27 mouse cellular contexts compared by ENCODE assay signal in the genomic region with DNA sequence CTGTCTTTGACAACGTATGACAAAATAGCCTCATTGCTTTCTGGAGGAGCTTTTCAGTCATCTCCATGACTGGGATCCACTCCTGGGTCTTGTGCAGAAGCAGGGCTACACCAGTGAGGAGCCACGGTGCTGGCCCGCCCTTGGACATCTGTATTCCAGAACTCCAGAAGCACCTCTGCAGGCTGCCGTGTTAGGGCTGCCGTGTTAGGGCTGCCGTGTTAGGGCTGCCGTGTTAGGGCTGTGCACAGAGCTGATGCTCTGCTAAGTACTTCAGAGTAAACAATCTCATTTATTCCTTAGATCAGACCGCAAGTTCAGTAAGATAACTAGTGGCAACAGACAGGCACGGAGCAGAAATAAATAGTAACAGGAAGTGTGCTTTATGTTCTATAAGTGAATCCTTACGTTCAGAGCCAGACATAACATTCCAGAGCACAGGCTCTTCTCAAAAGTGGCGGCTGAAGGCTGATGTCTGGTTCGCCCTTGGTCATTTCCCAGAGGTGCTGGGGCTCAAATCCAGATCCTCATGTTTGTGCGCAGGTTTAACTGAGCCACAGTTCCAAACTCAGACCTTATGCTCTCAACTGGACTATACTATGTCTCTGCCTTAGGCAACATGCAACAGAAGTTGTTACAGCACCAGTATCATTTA. TPM values are rescaled to one million over a fixed set of nuclear protein-coding genes. Genes with fewer than 3 reads are reported as not detected.
DNase-seq lines count a peak whose midpoint lies in the region; ATAC-seq and TF ChIP-seq lines count a peak whose summit lies in the region.
"Had no signal": no experiment of that assay in that cellular context is flagged by ENCODE, and none has a peak within 500 bp of the region (broad histone marks: within the 10 kb centered on the region; RNA-seq: fewer than 3 reads in every experiment).

No protein-coding gene starts in this region.

- 47% methylated on average over 13 of the region's 13 CpGs for whole genome bisulfite sequencing in heart, embryonic 12.5 days
- 43% methylated on average over 13 of the region's 13 CpGs for WGBS in intestine, embryonic 14.5 days
- 60% methylated on average over 13 of the region's 13 CpGs for WGBS in intestine, postnatal 0 days
- 74% methylated on average over 13 of the region's 13 CpGs for WGBS in embryonic facial prominence, embryonic 10.5 days
- WGBS in intestine, embryonic 16.5 days = 60% methylated on average over 13 of the region's 13 CpGs
- 92% methylated on average over 13 of the region's 13 CpGs for WGBS in neural tube, embryonic 15.5 days

- H3K4me3 ChIP-seq in heart, embryonic 12.5 days = no peak overlapping the region
- H3K4me3 ChIP-seq in intestine, embryonic 14.5 days (ENCODE audit: low read depth, low read length) = no peak overlapping the region
- H3K4me3 ChIP-seq in intestine, postnatal 0 days (ENCODE audit: low read depth, low read length) = no peak overlapping the region
- no peak overlapping the region for H3K4me3 ChIP-seq in embryonic facial prominence, embryonic 10.5 days
- H3K4me3 ChIP-seq in intestine, embryonic 16.5 days (ENCODE audit: low read length) = no peak overlapping the region
- H3K4me3 ChIP-seq in neural tube, embryonic 15.5 days (replicated peaks) = no peak overlapping the region
- H3K4me3 ChIP-seq: forebrain, embryonic 15.5 days; hindbrain, embryonic 15.5 days; kidney, embryonic 15.5 days; limb, embryonic 15.5 days; midbrain, embryonic 15.5 days; myocyte; stomach, embryonic 15.5 days had no signal

- ATAC-seq in heart, embryonic 12.5 days (ENCODE audit: insufficient number of reproducible peaks, low FRiP score) = no peak
- no peak for ATAC-seq in intestine, embryonic 14.5 days (replicated peaks; ENCODE audit: low FRiP score, low TSS enrichment, low read depth)
- ATAC-seq in intestine, postnatal 0 days = no peak
- 0 out of 2 replicates have a peak, but pooled peaks have one; percentile 36 for ATAC-seq in intestine, embryonic 16.5 days
- ATAC-seq in neural tube, embryonic 15.5 days (ENCODE audit: low FRiP score) = no peak
- ATAC-seq: forebrain, embryonic 15.5 days; midbrain, embryonic 15.5 days; Patski had no signal

- H3K4me1 ChIP-seq in heart, embryonic 12.5 days (replicated peaks) = peaks cover 15% of the 10 kb centered on the region
- H3K4me1 ChIP-seq in intestine, embryonic 14.5 days (replicated peaks; ENCODE audit: control insufficient read depth, insufficient read depth, low read length) = peaks cover 15% of the 10 kb centered on the region
- no peaks in the 10 kb centered on the region for H3K4me1 ChIP-seq in intestine, postnatal 0 days (replicated peaks; ENCODE audit: control insufficient read depth, insufficient read depth, low read length)
- H3K4me1 ChIP-seq in embryonic facial prominence, embryonic 10.5 days = peaks cover 22% of the 10 kb centered on the region
- peaks cover 11% of the 10 kb centered on the region for H3K4me1 ChIP-seq in intestine, embryonic 16.5 days (ENCODE audit: control insufficient read depth, insufficient read depth, low read length)
- no peaks in the 10 kb centered on the region for H3K4me1 ChIP-seq in neural tube, embryonic 15.5 days
- H3K4me1 ChIP-seq: forebrain, embryonic 15.5 days; hindbrain, embryonic 15.5 days; kidney, embryonic 15.5 days; midbrain, embryonic 15.5 days had no signal

- no peak for TF ChIP-seq CTCF in intestine, postnatal 0 days (IDR thresholded peaks at IDR 0.05; ENCODE audit: low read depth)

- H3K9me3 ChIP-seq in heart, embryonic 12.5 days (replicated peaks) = no peaks in the 10 kb centered on the region
- no peaks in the 10 kb centered on the region for H3K9me3 ChIP-seq in intestine, embryonic 14.5 days (ENCODE audit: control insufficient read depth, low read length)
- H3K9me3 ChIP-seq in intestine, postnatal 0 days (ENCODE audit: control insufficient read depth) = no peaks in the 10 kb centered on the region
- H3K9me3 ChIP-seq in embryonic facial prominence, embryonic 10.5 days = no peaks in the 10 kb centered on the region
- H3K9me3 ChIP-seq in intestine, embryonic 16.5 days (ENCODE audit: control insufficient read depth, low read length) = no peaks in the 10 kb centered on the region
- no peaks in the 10 kb centered on the region for H3K9me3 ChIP-seq in neural tube, embryonic 15.5 days (replicated peaks)
- H3K9me3 ChIP-seq: forebrain, embryonic 15.5 days; G1E; hindbrain, embryonic 15.5 days; kidney, embryonic 15.5 days; limb, embryonic 15.5 days; midbrain, embryonic 15.5 days; stomach, embryonic 15.5 days had no signal

- 0 out of 2 replicates have a peak overlapping the region, but pooled peaks have one; percentile 0 for H3K4me2 ChIP-seq in heart, embryonic 12.5 days
- H3K4me2 ChIP-seq in intestine, embryonic 14.5 days (ENCODE audit: low read length) = no peak overlapping the region
- H3K4me2 ChIP-seq in intestine, postnatal 0 days (replicated peaks; ENCODE audit: low read depth) = no peak overlapping the region
- no peak overlapping the region for H3K4me2 ChIP-seq in intestine, embryonic 16.5 days (ENCODE audit: low read depth, low read length)
- H3K4me2 ChIP-seq in neural tube, embryonic 15.5 days = no peak overlapping the region
- H3K4me2 ChIP-seq: forebrain, embryonic 15.5 days; hindbrain, embryonic 15.5 days; kidney, embryonic 15.5 days; limb, embryonic 15.5 days; midbrain, embryonic 15.5 days; stomach, embryonic 15.5 days had no signal

- no peak overlapping the region for H3K9ac ChIP-seq in heart, embryonic 12.5 days
- no peak overlapping the region for H3K9ac ChIP-seq in intestine, embryonic 14.5 days (ENCODE audit: low read length)
- no peak overlapping the region for H3K9ac ChIP-seq in intestine, postnatal 0 days (ENCODE audit: low read depth, low read length)
- H3K9ac ChIP-seq in intestine, embryonic 16.5 days (ENCODE audit: low read depth, low read length) = no peak overlapping the region
- no peak overlapping the region for H3K9ac ChIP-seq in neural tube, embryonic 15.5 days (replicated peaks)
- H3K9ac ChIP-seq: forebrain, embryonic 15.5 days; hindbrain, embryonic 15.5 days; kidney, embryonic 15.5 days; limb, embryonic 15.5 days; liver, embryonic 14.5 days; midbrain, embryonic 15.5 days; stomach, embryonic 15.5 days had no signal

- peaks cover 40% of the 10 kb centered on the region for H3K36me3 ChIP-seq in heart, embryonic 12.5 days
- H3K36me3 ChIP-seq in intestine, embryonic 14.5 days (ENCODE audit: control insufficient read depth, insufficient read depth, low read length) = peaks cover 29% of the 10 kb centered on the region
- H3K36me3 ChIP-seq in intestine, postnatal 0 days (ENCODE audit: control insufficient read depth, insufficient read depth) = peaks cover 32% of the 10 kb centered on the region
- H3K36me3 ChIP-seq in embryonic facial prominence, embryonic 10.5 days (replicated peaks) = peaks cover 73% of the 10 kb centered on the region
- 0 out of 2 replicates have a peak, but pooled peaks cover 3% of the 10 kb centered on the region for H3K36me3 ChIP-seq in intestine, embryonic 16.5 days (ENCODE audit: control insufficient read depth, insufficient read depth, low read length)
- peaks cover 59% of the 10 kb centered on the region for H3K36me3 ChIP-seq in neural tube, embryonic 15.5 days
- H3K36me3 ChIP-seq: stomach, embryonic 15.5 days had no signal

- intact Hi-C loops in heart, postnatal 25 days (cut with DNase I) = no loop called here

- DNase-seq in heart, postnatal 25 days (ENCODE audit: low spot score) = no peak
- no peak for DNase-seq in intestine, embryonic 14.5 days (ENCODE audit: low spot score)
- DNase-seq in embryonic facial prominence, embryonic 10.5 days (ENCODE audit: low spot score) = no peak
- DNase-seq: B cell, adult 2 months; cerebellum, adult 11 months; cerebellum, adult 9-11 months; gastrocnemius, postnatal 14 days; kidney, adult 11 months; kidney, postnatal 36 days; layer of hippocampus, postnatal 36 days; lung, postnatal 36 days; thymus, postnatal 36 days had no signal

- H3K27me3 ChIP-seq in heart, embryonic 12.5 days (replicated peaks) = no peaks in the 10 kb centered on the region
- no peaks in the 10 kb centered on the region for H3K27me3 ChIP-seq in intestine, embryonic 14.5 days (replicated peaks; ENCODE audit: control insufficient read depth, insufficient read depth, low read length)
- no peaks in the 10 kb centered on the region for H3K27me3 ChIP-seq in intestine, postnatal 0 days (replicated peaks; ENCODE audit: control insufficient read depth, insufficient read depth, low read length)
- no peaks in the 10 kb centered on the region for H3K27me3 ChIP-seq in embryonic facial prominence, embryonic 10.5 days (replicated peaks; ENCODE audit: low read depth, poor library complexity, severe bottlenecking)
- H3K27me3 ChIP-seq in intestine, embryonic 16.5 days (replicated peaks; ENCODE audit: control insufficient read depth, insufficient read depth, low read length) = no peaks in the 10 kb centered on the region
- no peaks in the 10 kb centered on the region for H3K27me3 ChIP-seq in neural tube, embryonic 15.5 days (replicated peaks)
- H3K27me3 ChIP-seq: CH12.LX; forebrain, embryonic 15.5 days; hindbrain, embryonic 15.5 days; kidney, embryonic 15.5 days; limb, embryonic 15.5 days; midbrain, embryonic 15.5 days; Patski; stomach, embryonic 15.5 days had no signal

- peak overlapping the region; percentile 39 for H3K27ac ChIP-seq in heart, embryonic 12.5 days (ENCODE audit: poor library complexity, severe bottlenecking)
- peak overlapping the region; percentile 51 for H3K27ac ChIP-seq in intestine, embryonic 14.5 days (ENCODE audit: low read depth)
- no peak overlapping the region for H3K27ac ChIP-seq in intestine, postnatal 0 days (ENCODE audit: low read depth, low read length)
- peak overlapping the region; percentile 24; the same call in 1 of the 2 replicates for H3K27ac ChIP-seq in embryonic facial prominence, embryonic 10.5 days (replicated peaks)
- no peak overlapping the region; the same call in 1 of the 2 replicates for H3K27ac ChIP-seq in intestine, embryonic 16.5 days (ENCODE audit: low read length)
- H3K27ac ChIP-seq in neural tube, embryonic 15.5 days (replicated peaks) = no peak overlapping the region
- H3K27ac ChIP-seq: forebrain, embryonic 15.5 days; hindbrain, embryonic 15.5 days; kidney, embryonic 15.5 days; limb, embryonic 15.5 days; liver, embryonic 14.5 days; midbrain, embryonic 15.5 days; stomach, embryonic 15.5 days had no signal

RNA-seq across cellular contexts. Expression of gene Nexn, which starts 27.5 kb away (rescaled TPM):
- 226 and 246 TPM in 2 replicates for polyA plus RNA-seq in heart, embryonic 12.5 days (2016; fragmentation: Nextera tagmentation; extraction: Ambion mirVana)
- 100 to 1,000 TPM; 324 to 334 TPM for total RNA-seq in heart, postnatal 25 days (2021)
- polyA plus RNA-seq in intestine, embryonic 14.5 days (2014; fragmentation: Nextera tagmentation; extraction: Ambion mirVana) = 26.8 and 29.4 TPM in 2 replicates
- 30.0 and 30.3 TPM in 2 replicates for polyA plus RNA-seq in intestine, postnatal 0 days (2015; fragmentation: Nextera tagmentation; extraction: Ambion mirVana)
- 3.9 and 5.7 TPM in 2 replicates for polyA plus RNA-seq in embryonic facial prominence, embryonic 10.5 days (2016; fragmentation: Nextera tagmentation; extraction: Ambion mirVana)
- polyA plus RNA-seq in intestine, embryonic 16.5 days (2015; fragmentation: Nextera tagmentation; extraction: Ambion mirVana) = 21.6 and 21.7 TPM in 2 replicates
- polyA plus RNA-seq in neural tube, embryonic 15.5 days (2015; fragmentation: Nextera tagmentation; extraction: Ambion mirVana) = 2.4 and 5.9 TPM in 2 replicates
- polyA plus RNA-seq: G1E had no signal

RNA-seq across cellular contexts. Expression of gene Miga1, which starts 46.6 kb away (rescaled TPM):
- 18.0 and 18.8 TPM in 2 replicates for polyA plus RNA-seq in heart, embryonic 12.5 days (2016; fragmentation: Nextera tagmentation; extraction: Ambion mirVana)
- total RNA-seq in heart, postnatal 25 days (2021) = 10 to 100 TPM in 1 of 2 experiments, 1 to 10 TPM in 1; 9.6 to 10.3 TPM
- polyA plus RNA-seq in intestine, embryonic 14.5 days (2014; fragmentation: Nextera tagmentation; extraction: Ambion mirVana) = 19.2 and 22.0 TPM in 2 replicates
- polyA plus RNA-seq in intestine, postnatal 0 days (2015; fragmentation: Nextera tagmentation; extraction: Ambion mirVana) = 5.8 and 6.6 TPM in 2 replicates
- 18.7 and 19.1 TPM in 2 replicates for polyA plus RNA-seq in embryonic facial prominence, embryonic 10.5 days (2016; fragmentation: Nextera tagmentation; extraction: Ambion mirVana)
- 13.5 and 13.9 TPM in 2 replicates for polyA plus RNA-seq in intestine, embryonic 16.5 days (2015; fragmentation: Nextera tagmentation; extraction: Ambion mirVana)
- polyA plus RNA-seq in neural tube, embryonic 15.5 days (2015; fragmentation: Nextera tagmentation; extraction: Ambion mirVana) = 16.8 and 17.3 TPM in 2 replicates

RNA-seq across cellular contexts. Expression of gene Usp33, which starts 52.6 kb away (rescaled TPM):
- polyA plus RNA-seq in heart, embryonic 12.5 days (2016; fragmentation: Nextera tagmentation; extraction: Ambion mirVana) = 37.7 and 38.1 TPM in 2 replicates
- total RNA-seq in heart, postnatal 25 days (2021) = 10 to 100 TPM; 22.3 to 25.2 TPM
- 51.0 and 52.3 TPM in 2 replicates for polyA plus RNA-seq in intestine, embryonic 14.5 days (2014; fragmentation: Nextera tagmentation; extraction: Ambion mirVana)
- 18.7 and 18.9 TPM in 2 replicates for polyA plus RNA-seq in intestine, postnatal 0 days (2015; fragmentation: Nextera tagmentation; extraction: Ambion mirVana)
- polyA plus RNA-seq in embryonic facial prominence, embryonic 10.5 days (2016; fragmentation: Nextera tagmentation; extraction: Ambion mirVana) = 52.9 and 53.9 TPM in 2 replicates
- 46.0 and 49.3 TPM in 2 replicates for polyA plus RNA-seq in intestine, embryonic 16.5 days (2015; fragmentation: Nextera tagmentation; extraction: Ambion mirVana)
- polyA plus RNA-seq in neural tube, embryonic 15.5 days (2015; fragmentation: Nextera tagmentation; extraction: Ambion mirVana) = 80.9 and 88.5 TPM in 2 replicates

Comparison
In these comparisons a context has a peak if more than half of its experiments do, and no peak if none do; other contexts are left out.
1. H3K27ac ChIP-seq: peak in heart, embryonic 12.5 days (single experiment), intestine, embryonic 14.5 days (single experiment) and embryonic facial prominence, embryonic 10.5 days (single experiment); none in intestine, postnatal 0 days (single experiment), intestine, embryonic 16.5 days (single experiment) and neural tube, embryonic 15.5 days (single experiment).